Mouse (Mus musculus) G1E (cell line): ENCODE results near the gene Trir. TPM values are rescaled to one million over a fixed set of nuclear protein-coding genes. Genes with fewer than 3 reads are reported as not detected.

ENCODE experiments used
- ATAC-seq: 2 replicates; pipeline ENCODE4 v1.8.0; 2016; ENCODE audit warnings: mild to moderate bottlenecking; ENCODE audit not compliant: insufficient number of reproducible peaks, poor library complexity, low FRiP score, severe bottlenecking; ENCODE audit errors: extremely low read depth
- DNase-seq: peaks from one replicate; pipeline ENCODE4 v3.0.0; 2012; ENCODE audit warnings: low spot score
- H3K27me3 ChIP-seq: 2 replicates; pipeline ENCODE4 v1.6.1; 2012; ENCODE audit warnings: mild to moderate bottlenecking, low read length, inconsistent platforms; ENCODE audit not compliant: insufficient read depth
- H3K36me3 ChIP-seq: replicated peaks from 2 replicates; pipeline ENCODE3; 2012; ENCODE audit warnings: mild to moderate bottlenecking, inconsistent platforms
- H3K4me1 ChIP-seq: 2 replicates; pipeline ENCODE4 v1.6.1; 2012; ENCODE audit warnings: low read depth, low read length, inconsistent platforms, mixed read lengths; ENCODE audit not compliant: insufficient read depth
- H3K4me3 ChIP-seq: 2 replicates; pipeline ENCODE4 v1.5.1; 2012; ENCODE audit warnings: low read depth, mild to moderate bottlenecking, inconsistent platforms, low read length, moderate library complexity, mixed read lengths
- H3K9me3 ChIP-seq: replicated peaks from 2 replicates; pipeline ENCODE4 v1.6.1; 2012; ENCODE audit warnings: inconsistent platforms
- CTCF ChIP-seq: IDR thresholded peaks from 2 replicates; pipeline ENCODE4 v1.5.1; 2012; ENCODE audit warnings: low read depth, low read length, inconsistent platforms, mixed read lengths
- GATA1 ChIP-seq: IDR thresholded peaks from 2 replicates; pipeline ENCODE4 v1.6.1; 2012; ENCODE audit warnings: borderline replicate concordance, low read length, inconsistent platforms, mixed read lengths
- GATA2 ChIP-seq: IDR thresholded peaks from 2 replicates; pipeline ENCODE4 v1.6.1; 2012; ENCODE audit warnings: low read depth, low read length, inconsistent platforms, borderline replicate concordance
- POLR2AphosphoS5 ChIP-seq: IDR thresholded peaks from 2 replicates; pipeline ENCODE4 v1.6.1; 2012; ENCODE audit warnings: low read depth, low read length, inconsistent platforms; ENCODE audit not compliant: insufficient replicate concordance
- TAL1 ChIP-seq: conservative IDR thresholded peaks from 2 replicates; pipeline ENCODE4 v1.6.1; 2012; ENCODE audit warnings: low read depth, low read length, inconsistent platforms, mixed read lengths
- polyA plus RNA-seq: library from polyadenylated mRNA; stranded (reverse); fragments of >175 nt; gene quantifications from 2 replicates; pipeline ENCODE4 v1.2.3, GENCODE M21; 2012
- total RNA-seq, 2 experiments: library from RNA; stranded (forward) in 1 of 2; stranded (reverse) in 1 of 2; fragments of 200-1000 nt in 1 of 2; fragments of >200 nt in 1 of 2; fragmentation: Nextera tagmentation in 1 of 2; gene quantifications; 2 replicates each; pipeline ENCODE4 v1.2.3; 2014 to 2017

Gene Trir
- total and polyA plus RNA-seq, 3 experiments: 61.3 to 263 (median 151) TPM

GRCm38 (mm10) chr8:84990836-84991235, 35.8 kb upstream of the Trir start:
- ATAC-seq (no peak), DNase-seq (no peak)
- no peak for TF ChIP-seq TAL1
- no peak for TF ChIP-seq GATA1
- TF ChIP-seq POLR2AphosphoS5: no peak
- no peak for TF ChIP-seq CTCF
- no peak for TF ChIP-seq GATA2
- Histone ChIP-seq H3K4me3 (peak overlapping the region; percentile 79), H3K9me3 (no peaks in the 10 kb centered on the region), H3K36me3 (peaks cover 25% of the 10 kb centered on the region), H3K27me3 (no peaks in the 10 kb centered on the region), H3K4me1 (peaks cover 46% of the 10 kb centered on the region)

DNA sequence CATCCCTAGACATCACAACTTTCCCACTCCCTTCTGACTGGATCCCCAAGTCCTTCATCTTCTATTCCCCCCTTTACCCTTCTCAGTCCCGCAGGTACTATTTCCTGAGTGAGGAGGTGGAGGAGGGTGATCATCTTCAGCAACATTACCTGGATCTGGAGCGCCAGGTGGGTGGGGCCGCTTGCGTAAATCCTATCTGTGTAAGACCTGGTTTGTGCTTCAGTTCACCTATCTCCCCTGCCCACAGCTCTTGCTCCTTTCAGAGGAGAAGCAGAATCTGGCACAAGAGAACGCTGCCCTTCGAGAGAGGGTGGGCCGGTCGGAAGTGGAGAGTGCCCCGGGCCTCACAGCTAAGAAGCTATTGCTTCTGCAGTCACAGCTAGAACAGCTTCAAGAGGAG, 32.2 kb upstream of the Trir start:
- DNase-seq (no peak), ATAC-seq (no peak)
- Histone ChIP-seq H3K4me1 (peaks cover 30% of the 10 kb centered on the region), H3K4me3 (no peak overlapping the region), H3K27me3 (no peaks in the 10 kb centered on the region), H3K9me3 (no peaks in the 10 kb centered on the region), H3K36me3 (peaks cover 49% of the 10 kb centered on the region)
- TF ChIP-seq CTCF (no peak), TAL1 (no peak), GATA1 (no peak)

GRCm38 (mm10) chr8:84995680-84996079, 30.9 kb upstream of the Trir start:
- TF ChIP-seq GATA1 (no peak), CTCF (no peak), POLR2AphosphoS5 (no peak), TAL1 (no peak), GATA2 (no peak)
- DNase-seq: no peak
- H3K4me3 ChIP-seq: no peak overlapping the region
- H3K36me3 ChIP-seq: peaks cover 49% of the 10 kb centered on the region
- no peak for ATAC-seq
- H3K9me3 ChIP-seq: no peaks in the 10 kb centered on the region
- peaks cover 27% of the 10 kb centered on the region for H3K4me1 ChIP-seq
- H3K27me3 ChIP-seq: no peaks in the 10 kb centered on the region

GRCm38 (mm10) chr8:84996978-84997377, 29.6 kb upstream of the Trir start:
- Histone ChIP-seq H3K4me1 (peaks cover 17% of the 10 kb centered on the region), H3K4me3 (no peak overlapping the region), H3K36me3 (peaks cover 59% of the 10 kb centered on the region), H3K9me3 (no peaks in the 10 kb centered on the region), H3K27me3 (no peaks in the 10 kb centered on the region)
- TF ChIP-seq POLR2AphosphoS5 (no peak), CTCF (no peak), GATA1 (no peak), TAL1 (no peak), GATA2 (no peak)
- ATAC-seq (no peak), DNase-seq (no peak)

- H3K27me3 ChIP-seq: no peaks in the 10 kb centered on the region
- peaks cover 67% of the 10 kb centered on the region for H3K36me3 ChIP-seq
- peak; percentile 78 for DNase-seq
- peak; percentile 68 for ATAC-seq
- peak; percentile 77 for TF ChIP-seq CTCF
- TF ChIP-seq GATA2: no peak
- TF ChIP-seq TAL1: no peak
- H3K9me3 ChIP-seq: no peaks in the 10 kb centered on the region
- H3K4me1 ChIP-seq: peaks cover 17% of the 10 kb centered on the region
- H3K4me3 ChIP-seq: peak overlapping the region; percentile 36; the same call in 1 of the 2 replicates
Observed at GRCm38 (mm10) chr8:84997649-84998295, 28.9 kb upstream of the Trir start.

DNA sequence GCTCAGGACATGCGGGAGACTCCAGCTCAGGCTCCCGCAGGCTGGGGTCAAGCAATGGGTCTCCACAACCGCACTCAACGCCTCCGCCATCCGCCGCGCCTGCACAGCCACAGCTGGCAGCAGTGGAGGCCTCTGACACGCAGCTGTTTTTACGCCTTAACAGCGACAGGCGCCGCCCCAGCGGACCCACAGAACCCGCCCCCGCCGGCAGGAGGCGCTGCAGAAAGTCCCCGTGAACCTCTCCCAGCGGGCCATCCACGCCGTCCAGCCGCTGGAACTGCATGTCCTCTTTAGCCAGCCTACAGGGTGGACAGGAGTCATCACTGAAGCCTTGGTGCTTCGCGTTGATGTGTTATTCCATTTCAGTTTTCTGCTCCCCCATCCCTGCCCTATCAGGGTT, 18.9 kb upstream of the Trir start:
- TF ChIP-seq GATA2 (no peak), POLR2AphosphoS5 (no peak), TAL1 (no peak), GATA1 (no peak), CTCF (no peak)
- ATAC-seq (no peak), DNase-seq (no peak)
- Histone ChIP-seq H3K27me3 (peaks cover 37% of the 10 kb centered on the region), H3K4me1 (no peaks in the 10 kb centered on the region; the same call in 1 of the 2 replicates), H3K36me3 (peaks cover 3% of the 10 kb centered on the region), H3K4me3 (no peak overlapping the region), H3K9me3 (peaks cover 3% of the 10 kb centered on the region)
